Mouse (Mus musculus) bone marrow macrophage, adult 2 months (primary cell): ENCODE results near the gene Tut1.

ENCODE experiments used
- CTCF ChIP-seq: IDR thresholded peaks from 2 replicates; pipeline ENCODE4 v1.5.1; 2012; ENCODE audit warnings: low read depth, mild to moderate bottlenecking, low read length, moderate library complexity
- POLR2A ChIP-seq: IDR thresholded peaks from 2 replicates; pipeline ENCODE4 v1.6.1; 2012; ENCODE audit warnings: mild to moderate bottlenecking, low read depth, low read length, borderline replicate concordance

- no peak for TF ChIP-seq POLR2A
- no peak for TF ChIP-seq CTCF
These were observed 37.7 kb downstream of the Tut1 start for GRCm38 (mm10) chr19:8991245-8991870.
